Mouse (Mus musculus): ENCODE results near the gene Slc22a20.

Slc22a20 gene

GRCm38 (mm10) chr19:5924713-5925093 lies 61.2 kb downstream of the Slc22a20 start, which contains the start of gene Cdc42ep2:
Gene Cdc42ep2 (minus strand): TSS chr19:5924816.
- peak; percentile 97 for DNase-seq (ENCODE audit: low spot score)

- peak; percentile 97 for DNase-seq (ENCODE audit: low spot score)
Measured at GRCm38 (mm10) chr19:5923990-5924712, 61.8 kb downstream of the Slc22a20 start.

GRCm38 (mm10) chr19:5922963-5923362 lies 63.0 kb downstream of the Slc22a20 start:
- no peak for DNase-seq (ENCODE audit: low spot score)

DNA sequence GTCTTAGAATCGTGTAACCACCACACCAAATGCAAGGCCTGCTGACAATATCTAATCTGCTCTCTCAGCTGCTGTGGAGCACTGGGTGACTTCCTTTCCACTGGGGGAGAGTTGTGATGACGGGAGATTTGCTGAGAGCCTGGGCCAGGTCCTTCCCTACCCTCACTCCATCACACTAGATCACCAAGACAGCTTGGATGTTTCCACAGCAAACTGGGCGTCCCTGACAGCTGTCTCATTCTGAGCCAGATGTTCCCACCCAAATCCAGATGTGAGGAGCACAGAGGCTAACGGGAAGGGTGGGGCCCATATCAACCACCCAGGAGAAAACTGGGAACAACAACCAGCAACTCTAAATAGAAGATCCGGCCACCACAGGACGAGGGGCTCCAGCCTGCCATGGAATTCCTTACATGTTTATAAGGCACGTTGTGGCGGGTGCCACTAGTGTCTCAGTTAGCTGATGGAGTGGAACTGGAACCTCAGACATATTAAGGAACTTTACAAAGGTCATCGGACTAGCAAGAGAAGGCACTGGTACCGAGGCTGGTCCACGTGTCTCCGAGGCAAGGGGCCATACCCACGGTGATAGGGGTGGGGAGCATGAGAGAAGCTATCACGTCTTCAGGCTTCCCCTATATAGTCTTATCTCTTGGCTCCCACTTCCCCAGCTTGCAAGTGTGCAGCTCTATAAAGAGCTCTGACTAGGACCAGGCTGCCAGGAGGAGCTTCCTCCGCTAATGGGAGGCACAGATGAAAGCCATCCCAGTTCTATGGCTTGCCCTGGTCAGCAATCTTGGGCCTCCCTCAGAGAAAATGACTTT lies 63.6 kb downstream of the Slc22a20 start:
- no peak for DNase-seq (ENCODE audit: low spot score)

DNA sequence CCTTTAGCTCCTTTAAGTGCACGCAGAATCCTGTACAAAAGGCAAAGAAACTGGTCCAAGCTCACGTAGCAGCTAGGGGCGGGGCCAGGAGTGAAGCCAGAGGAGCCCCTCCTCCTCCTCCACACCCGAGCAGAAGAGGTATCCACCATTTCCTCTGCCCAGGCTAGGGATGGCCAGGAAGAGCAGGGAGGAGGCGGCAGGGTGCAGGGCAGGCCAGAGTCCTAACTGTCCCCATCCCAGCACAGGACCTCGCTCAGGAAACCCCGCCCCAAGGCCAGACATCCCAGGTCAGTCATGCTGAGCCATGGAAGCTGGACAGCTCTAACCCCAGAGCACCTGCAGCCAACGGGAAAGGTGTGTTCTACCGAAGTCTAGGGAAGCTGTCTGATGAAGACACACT lies 64.2 kb downstream of the Slc22a20 start:
- peak; percentile 44 for DNase-seq (ENCODE audit: low spot score)

Measured in embryo, embryonic 10 days (tissue).